Mouse (Mus musculus): Measurements from ENCODE around the gene Zfp408. TPM values are rescaled to one million over a fixed set of nuclear protein-coding genes. Genes with fewer than 3 reads are reported as not detected.

Gene Zfp408
- total RNA-seq (2023; ENCODE audit: inconsistent age) = 21.0 to 35.3 TPM (median 29.7 TPM) in 4 replicates

GRCm38 (mm10) chr2:91649553-91650359 is at the start of gene Zfp408, which contains the start of gene Arhgap1:
Gene Zfp408 (minus strand): TSS chr2:91649791.
Gene Arhgap1 (plus strand): TSS chr2:91649860.

GRCm38 (mm10) chr2:91636229-91636628 is 13.4 kb downstream of the Zfp408 start, which contains the start of gene F2:
Gene F2 (minus strand): TSS chr2:91636414.

Other genes starting within 250 kb of the Zfp408 start
- gene 1110051M20Rik, start 205.1 kb downstream of the Zfp408 start, total RNA-seq (2023; ENCODE audit: inconsistent age) = 6.7 to 10.0 TPM (median 7.8 TPM) in 4 replicates
- gene Lrp4, start 192.3 kb downstream of the Zfp408 start, total RNA-seq (2023; ENCODE audit: inconsistent age) = 0.16 to 0.24 TPM (median 0.19 TPM) in 4 replicates
- gene Ckap5, start 123.0 kb downstream of the Zfp408 start, total RNA-seq (2023; ENCODE audit: inconsistent age) = 35.1 to 40.5 TPM (median 36.7 TPM) in 4 replicates
- 0.54 TPM in 1 of 4 replicates, not detected in the others for gene F2, start 13.4 kb downstream of the Zfp408 start, total RNA-seq (2023; ENCODE audit: inconsistent age)
- gene Arhgap1, start 69 bp upstream of the Zfp408 start, total RNA-seq (2023; ENCODE audit: inconsistent age) = 58.9 to 66.5 TPM (median 63.2 TPM) in 4 replicates
- gene Atg13, start 60.8 kb upstream of the Zfp408 start, total RNA-seq (2023; ENCODE audit: inconsistent age) = 32.6 to 37.8 TPM (median 35.8 TPM) in 4 replicates
- 8.3 to 14.5 TPM (median 11.0 TPM) in 4 replicates for gene Harbi1, start 61.1 kb upstream of the Zfp408 start, total RNA-seq (2023; ENCODE audit: inconsistent age)
- 56.6 to 60.5 TPM (median 58.8 TPM) in 4 replicates for gene Ambra1, start 80.3 kb upstream of the Zfp408 start, total RNA-seq (2023; ENCODE audit: inconsistent age)